Mouse (Mus musculus): ENCODE results near the gene Gm13287.
"Not testable (repeated sequence)": the region's sequence is repeated elsewhere in the genome, so short reads cannot be mapped to it uniquely, and the experiment has no call there.

- not testable (repeated sequence) for TF ChIP-seq CTCF (IDR thresholded peaks at IDR 0.05; ENCODE audit: borderline replicate concordance, extremely low read depth, insufficient read depth, insufficient read length); POLR2A (IDR thresholded peaks at IDR 0.05; ENCODE audit: borderline replicate concordance, extremely low read depth, insufficient read depth, insufficient read length, poor library complexity, severe bottlenecking)
Measured at GRCm38 (mm10) chr4:88756581-88757513, 46.2 kb upstream of the Gm13287 start.
